Comparison of ENCODE assay signal across 8 mouse cellular contexts in the genomic region with DNA sequence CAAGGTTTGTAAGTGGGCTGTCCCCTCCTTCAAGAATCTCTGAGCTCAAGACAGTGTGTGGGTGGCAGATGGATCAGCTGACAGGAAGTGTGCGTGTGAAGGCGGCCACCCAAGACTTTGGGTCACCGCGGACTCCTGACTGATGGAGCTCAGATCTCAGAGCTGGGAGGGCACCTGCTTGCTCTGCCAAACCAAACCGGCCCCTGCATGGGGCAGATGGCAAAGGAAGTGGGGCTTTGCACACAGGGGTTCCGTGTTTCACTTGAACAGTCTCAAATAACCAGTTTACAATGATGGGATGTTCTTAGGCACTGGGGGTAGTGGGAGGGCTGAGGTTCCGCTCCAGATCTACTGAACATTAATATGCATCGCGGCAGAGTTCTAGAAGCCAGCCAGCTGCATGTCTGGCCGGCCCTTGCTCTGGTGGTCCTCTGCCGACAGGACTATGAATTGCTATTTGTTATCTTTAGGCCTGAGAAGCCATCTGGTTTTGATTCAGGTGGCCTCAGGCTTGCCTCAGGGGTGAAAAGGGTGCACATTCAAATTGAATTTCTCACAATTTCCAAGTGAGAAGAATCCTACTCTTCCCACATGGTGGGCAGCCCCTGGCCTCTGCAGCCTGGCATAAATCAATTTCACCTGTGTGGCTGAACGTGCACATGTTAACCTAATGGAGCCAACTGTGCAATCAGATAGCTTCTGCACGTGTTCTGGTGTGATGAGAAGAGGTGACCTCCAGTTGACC.
DNase-seq lines count a peak whose midpoint lies in the region; ATAC-seq and TF ChIP-seq lines count a peak whose summit lies in the region.
"Had no signal": no experiment of that assay in that cellular context is flagged by ENCODE, and none has a peak within 500 bp of the region (broad histone marks: within the 10 kb centered on the region; RNA-seq: fewer than 3 reads in every experiment).

No protein-coding gene starts in this region.

- DNase-seq in lung, adult 18-20 months, result no peak
- peak; percentile 35 for DNase-seq in brain, adult 2 months (ENCODE audit: low read depth, low spot score)
- peak; percentile 23 to 44 for DNase-seq in spleen, adult 18-20 months
- no peak for DNase-seq in testis, postnatal 10 days (ENCODE audit: low spot score)
- no peak for DNase-seq in adrenal gland, adult 2 months

- H3K4me2 ChIP-seq in lung, embryonic 16.5 days (ENCODE audit: low read depth, low read length), result peak overlapping the region; percentile 12; the same call in 1 of the 2 replicates
- H3K4me2 ChIP-seq: liver, embryonic 15.5 days had no signal

- no peaks in the 10 kb centered on the region for H3K9me3 ChIP-seq in lung, embryonic 16.5 days (ENCODE audit: control insufficient read depth, low read length)
- H3K9me3 ChIP-seq: liver, embryonic 15.5 days had no signal

- H3K27me3 ChIP-seq in lung, embryonic 16.5 days (ENCODE audit: control insufficient read depth, insufficient read depth, low read depth, low read length), result no peaks in the 10 kb centered on the region; the same call in 1 of the 2 replicates
- H3K27me3 ChIP-seq: liver, embryonic 15.5 days had no signal

- peak; percentile 38; the same call in 1 of the 2 replicates for ATAC-seq in lung, embryonic 16.5 days (ENCODE audit: low read depth)

- H3K36me3 ChIP-seq in lung, embryonic 16.5 days (ENCODE audit: control insufficient read depth, insufficient read depth, low read length), result no peaks in the 10 kb centered on the region
- H3K36me3 ChIP-seq: liver, embryonic 15.5 days had no signal

- TF ChIP-seq POLR2A in embryonic fibroblast, embryonic 13.5 days (IDR thresholded peaks at IDR 0.05; ENCODE audit: low read depth, low read length), result no peak

- no peak overlapping the region for H3K9ac ChIP-seq in lung, embryonic 16.5 days (ENCODE audit: low read length)
- H3K9ac ChIP-seq: liver, embryonic 15.5 days had no signal

- no peak overlapping the region for H3K4me3 ChIP-seq in lung, embryonic 16.5 days (ENCODE audit: low read length)
- no peak overlapping the region for H3K4me3 ChIP-seq in embryonic fibroblast, embryonic 13.5 days (ENCODE audit: insufficient read depth, low read length)
- H3K4me3 ChIP-seq: liver, embryonic 15.5 days had no signal

- WGBS in lung, embryonic 16.5 days, result 32% methylated on average over 13 of the region's 13 CpGs

- H3K4me1 ChIP-seq in lung, embryonic 16.5 days (replicated peaks; ENCODE audit: control insufficient read depth, insufficient read depth, low read length), result peaks cover 5% of the 10 kb centered on the region; the same call in 1 of the 2 replicates
- H3K4me1 ChIP-seq in embryonic fibroblast, embryonic 13.5 days (ENCODE audit: control insufficient read depth, insufficient read depth, low read length), result peaks cover 17% of the 10 kb centered on the region
- H3K4me1 ChIP-seq: liver, embryonic 15.5 days had no signal

- no peak overlapping the region for H3K27ac ChIP-seq in lung, embryonic 16.5 days (ENCODE audit: low read length)
- peak overlapping the region; percentile 38 for H3K27ac ChIP-seq in embryonic fibroblast, embryonic 13.5 days (ENCODE audit: insufficient read depth, low read length)
- H3K27ac ChIP-seq: liver, embryonic 15.5 days had no signal

- TF ChIP-seq CTCF in embryonic fibroblast, embryonic 13.5 days (IDR thresholded peaks at IDR 0.05; ENCODE audit: borderline replicate concordance, insufficient read depth, low read length), result no peak

Comparison
In these comparisons a context has a peak if more than half of its experiments do, and no peak if none do; other contexts are left out.
1. DNase-seq: peak in brain, adult 2 months (single experiment) and spleen, adult 18-20 months (2 of 2); none in lung, adult 18-20 months (0 of 2), testis, postnatal 10 days (single experiment) and adrenal gland, adult 2 months (single experiment).